Mouse (Mus musculus) spleen, postnatal 14 days (tissue): ENCODE data around the gene Calml3.

Experiments used
- DNase-seq, 2 experiments: peaks; one replicate each; pipeline ENCODE4 v3.0.0; 2021 to 2022; ENCODE audit warnings: low spot score in 2 of 2

The Calml3 gene

GRCm38 (mm10) chr13:3782499-3782898, 21.6 kb downstream of the Calml3 start:
- DNase-seq: no peak

GRCm38 (mm10) chr13:3779575-3780226, 24.4 kb downstream of the Calml3 start:
- no peak for DNase-seq

DNA sequence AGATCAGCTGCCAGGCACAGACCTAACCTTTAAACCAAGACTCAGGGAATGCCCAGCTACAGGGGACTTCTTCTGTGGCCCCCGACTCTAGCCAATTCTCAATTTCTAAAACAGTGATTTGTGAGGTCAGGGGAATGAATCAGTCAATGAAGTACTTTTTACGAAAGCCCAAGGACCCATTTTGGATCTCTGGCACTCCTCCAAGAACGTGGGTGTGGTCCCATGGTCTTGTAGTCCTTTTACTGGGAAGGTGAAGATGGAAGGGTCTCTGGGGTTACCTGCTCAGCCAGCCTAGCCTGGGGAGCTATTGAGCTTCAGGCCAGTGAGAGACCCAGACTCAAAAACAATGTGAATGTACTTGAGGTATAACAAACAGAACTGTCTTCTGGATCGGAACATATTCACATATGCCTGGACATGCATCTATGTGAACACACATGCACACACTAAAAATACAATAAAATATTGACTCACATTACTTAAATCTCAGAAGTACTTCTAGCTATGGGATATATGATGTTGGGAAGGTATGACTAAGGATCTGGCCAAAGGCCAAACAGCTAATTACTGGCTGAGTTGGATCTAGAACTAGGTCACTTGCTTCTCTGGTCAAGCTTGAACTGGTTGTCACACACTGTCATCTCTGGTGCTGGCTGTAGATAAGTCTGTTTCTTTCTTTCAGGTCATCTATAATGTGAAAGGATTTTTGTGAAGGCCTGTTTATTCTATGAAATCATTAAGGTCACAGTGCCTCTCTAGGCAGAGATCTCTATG, 25.3 kb downstream of the Calml3 start:
- DNase-seq: no peak

GRCm38 (mm10) chr13:3777216-3777912, 26.8 kb downstream of the Calml3 start:
- DNase-seq: no peak

DNA sequence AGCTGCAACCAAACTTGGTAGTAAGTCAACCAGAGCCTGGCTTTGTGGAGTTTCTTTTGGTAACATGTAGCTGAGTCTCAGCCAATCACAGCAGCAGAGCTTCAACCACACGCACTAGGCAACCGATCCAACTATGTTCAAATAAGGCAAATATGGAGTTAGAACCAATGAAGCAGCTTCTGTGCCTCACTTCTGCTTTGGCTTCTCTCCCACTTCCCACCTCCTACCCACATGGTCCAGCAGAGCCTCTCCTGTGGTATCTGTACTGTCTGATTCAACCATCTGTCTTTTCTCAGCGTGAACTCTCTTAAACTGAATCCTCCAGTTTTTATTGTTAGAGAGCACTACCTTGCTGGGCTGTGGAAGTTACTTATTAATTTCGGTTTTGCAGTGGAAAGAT, 27.7 kb downstream of the Calml3 start:
- no peak for DNase-seq

DNA sequence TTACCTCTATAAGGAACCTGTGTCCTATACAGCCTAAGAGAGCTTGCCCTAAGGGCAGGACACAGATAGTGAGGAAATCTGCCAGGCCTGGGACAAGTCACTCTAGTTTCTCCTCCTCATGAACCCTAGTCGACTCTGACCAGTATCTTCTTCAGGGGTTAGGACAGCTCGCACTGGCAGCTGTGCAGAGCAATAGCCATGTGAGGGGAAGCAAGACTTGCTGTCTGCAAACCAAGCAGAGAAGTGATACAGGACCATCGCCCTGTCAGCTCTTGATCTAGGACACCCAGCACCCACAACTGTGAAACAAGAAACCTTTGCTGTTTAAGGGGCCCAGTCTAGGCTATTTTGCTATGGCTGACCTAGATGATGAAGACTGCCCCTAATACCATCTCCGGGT, 29.1 kb downstream of the Calml3 start:
- DNase-seq: no peak

- no peak for DNase-seq
Measured at GRCm38 (mm10) chr13:3774280-3774679, 29.8 kb downstream of the Calml3 start.

DNA sequence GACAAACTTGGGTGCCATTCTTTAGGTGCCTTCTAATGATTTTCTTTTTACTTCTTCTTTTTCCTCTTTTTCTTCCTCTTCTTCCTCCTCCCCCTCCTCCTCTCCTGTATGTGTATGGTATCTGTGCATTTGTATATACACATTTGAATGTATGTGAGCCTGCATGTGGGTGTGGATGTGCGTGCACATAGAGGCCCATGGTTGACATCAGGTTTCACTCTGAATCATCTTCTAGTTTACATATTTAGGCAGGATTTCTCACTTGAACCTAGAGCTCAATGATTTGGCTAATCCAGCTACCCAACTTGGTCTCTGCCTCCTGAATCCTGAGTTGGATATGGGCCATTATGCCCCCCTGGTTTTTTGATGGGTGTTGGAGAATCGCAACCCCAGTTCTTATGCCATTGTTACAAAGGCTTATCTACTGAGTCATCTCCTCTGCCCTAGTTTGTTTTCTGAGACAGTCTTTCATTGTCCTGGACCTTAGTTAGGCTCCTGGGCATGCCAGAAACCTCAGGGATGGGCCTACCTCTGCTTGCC, 30.9 kb downstream of the Calml3 start:
- no peak for DNase-seq

GRCm38 (mm10) chr13:3771221-3771620, 32.9 kb downstream of the Calml3 start:
- no peak for DNase-seq

DNA sequence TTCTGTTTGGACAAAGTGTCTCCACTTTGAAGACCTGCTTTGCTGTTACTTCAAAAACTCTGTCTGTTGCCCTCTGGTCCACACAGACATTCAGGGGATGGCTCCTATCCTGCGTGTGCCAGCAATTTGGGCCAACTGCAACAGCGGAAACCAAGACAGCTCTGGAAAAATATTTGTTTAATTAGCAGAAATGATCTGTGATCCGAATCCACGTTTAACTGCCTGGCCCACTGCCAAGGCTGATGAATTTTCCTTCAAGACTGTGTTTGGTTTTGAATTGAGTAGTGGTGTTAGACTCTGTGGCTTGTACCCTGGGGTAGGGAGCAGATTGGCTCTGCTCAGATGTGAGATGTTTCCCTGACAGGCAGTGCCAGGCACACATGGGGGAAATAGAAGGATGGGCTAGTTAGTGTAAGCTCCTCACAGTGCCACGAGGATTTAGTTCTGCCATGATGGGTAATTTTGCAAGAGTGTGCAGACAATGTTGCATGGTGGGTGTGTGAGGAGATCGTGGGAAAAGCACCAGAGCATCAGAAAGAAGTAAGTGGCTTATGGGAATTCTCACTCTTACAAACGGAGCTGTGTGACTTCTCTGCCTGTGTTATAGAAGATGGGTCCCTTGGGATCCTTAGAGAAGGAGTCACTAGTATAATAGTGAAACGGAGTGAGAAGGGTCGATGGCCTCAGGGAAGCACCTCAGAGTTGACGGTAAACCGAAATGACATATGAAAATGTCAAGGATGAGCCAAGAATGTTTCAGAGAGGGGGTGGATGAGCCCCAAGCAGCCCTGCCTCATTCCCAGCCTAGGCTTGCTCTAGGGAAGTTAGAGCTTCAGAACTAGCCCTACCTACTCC, 33.7 kb downstream of the Calml3 start:
- DNase-seq: no peak

DNA sequence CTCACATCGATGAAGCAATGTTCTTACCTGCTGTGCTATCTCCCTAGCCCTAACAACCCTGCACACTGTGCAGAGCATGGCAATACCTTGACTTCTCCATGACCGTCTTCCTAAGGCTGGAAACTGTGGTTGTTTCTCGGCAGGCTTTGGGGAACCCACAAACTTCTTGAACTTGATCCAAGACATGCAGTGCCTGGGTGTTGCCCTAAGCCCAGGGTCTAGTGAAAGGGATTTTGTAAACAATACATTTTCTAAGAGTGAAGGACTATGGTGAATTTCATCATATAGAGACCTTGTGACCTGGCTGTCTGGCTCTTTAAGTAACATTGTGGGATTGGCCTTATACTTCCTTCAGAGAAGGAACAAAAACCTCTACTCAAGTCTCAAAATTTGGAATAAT, 34.6 kb downstream of the Calml3 start:
- DNase-seq: no peak

- no peak for DNase-seq
Measured at GRCm38 (mm10) chr13:3768621-3769020, 35.5 kb downstream of the Calml3 start.

DNA sequence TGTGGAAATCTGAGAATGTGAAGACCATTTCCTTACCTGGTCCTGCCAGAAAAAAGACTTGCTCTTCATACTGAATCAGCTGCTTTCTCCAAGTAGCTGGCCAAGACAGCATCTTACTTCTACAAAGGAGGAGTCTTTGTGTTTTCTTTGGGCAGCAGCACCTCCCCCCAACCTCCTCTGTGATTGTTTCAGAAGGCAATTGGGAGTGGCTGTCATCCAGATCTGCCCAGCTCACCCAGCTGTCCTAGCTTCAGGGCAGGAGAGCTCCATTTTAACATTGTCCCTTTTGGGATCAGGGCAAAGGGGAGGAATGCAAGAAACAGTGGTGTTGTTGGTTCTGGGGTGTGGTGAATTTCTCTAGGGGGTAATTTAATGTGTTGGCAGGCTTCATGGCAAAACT, 37.0 kb downstream of the Calml3 start:
- DNase-seq: no peak

- DNase-seq: no peak
Measured at GRCm38 (mm10) chr13:3765781-3766180, 38.3 kb downstream of the Calml3 start.

GRCm38 (mm10) chr13:3761131-3761530, 43.0 kb downstream of the Calml3 start:
- DNase-seq: no peak

DNA sequence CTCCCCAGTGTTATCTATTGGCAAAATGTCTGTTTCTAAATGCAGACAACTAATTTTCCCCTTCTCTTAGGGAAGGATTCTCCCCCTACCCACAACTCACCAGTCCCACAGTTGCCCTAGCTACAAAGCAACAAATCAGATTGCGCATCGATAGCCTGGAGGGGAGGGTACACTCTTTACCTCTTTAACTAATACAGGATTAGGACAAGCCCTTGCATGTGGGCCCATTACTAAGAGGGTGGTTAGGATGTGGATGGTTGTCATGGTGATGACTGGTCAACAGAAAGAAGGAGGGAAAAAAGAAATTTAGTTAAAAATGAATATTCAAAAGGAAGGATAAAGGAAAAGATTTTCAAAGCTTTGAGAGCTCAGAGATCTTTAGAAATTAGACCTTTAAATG, 45.8 kb downstream of the Calml3 start:
- no peak for DNase-seq

DNA sequence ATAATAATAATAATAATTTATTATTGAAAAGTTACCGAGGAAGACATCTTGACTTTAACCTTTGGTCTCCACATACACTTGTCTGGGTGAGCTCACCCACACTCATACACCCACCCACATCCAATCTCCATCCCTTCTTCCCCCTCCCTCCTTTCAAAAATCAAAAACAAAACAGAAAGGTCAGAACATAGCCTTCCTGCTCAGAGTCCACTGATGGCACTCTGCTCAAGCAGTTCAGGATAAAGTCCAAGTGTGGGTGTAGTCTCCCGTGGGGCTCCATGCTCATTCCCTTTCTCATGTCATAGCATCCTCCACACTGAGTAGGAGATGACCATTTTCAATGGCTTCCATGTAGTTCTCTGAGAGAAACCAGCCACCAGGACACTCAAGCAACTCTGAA, 50.8 kb downstream of the Calml3 start:
- no peak for DNase-seq
